Mouse (Mus musculus): ENCODE data around the gene Scimp. TPM values are rescaled to one million over a fixed set of nuclear protein-coding genes. Genes with fewer than 3 reads are reported as not detected.
"Not testable (repeated sequence)": the region's sequence is repeated elsewhere in the genome, so short reads cannot be mapped to it uniquely, and the experiment has no call there.

The Scimp gene
- polyA plus RNA-seq, 1 experiment from 2014 or later, result 0.62 TPM

- Histone ChIP-seq H3K4me2 (ENCODE audit: low read length) (no peak overlapping the region), H3K27me3 (ENCODE audit: control insufficient read depth, insufficient read depth, low read length) (no peaks in the 10 kb centered on the region), H3K4me1 (ENCODE audit: control insufficient read depth in 2 of 2, insufficient read depth in 2 of 2, low read length in 2 of 2) (no peaks in the 10 kb centered on the region), H3K36me3 (ENCODE audit: control insufficient read depth, insufficient read depth, low read length) (no peaks in the 10 kb centered on the region), H3K27ac (replicated peaks in 1 of 2; ENCODE audit: control insufficient read depth in 1 of 2, insufficient read depth in 1 of 2, low read depth in 2 of 2, low read length in 2 of 2) (no peak overlapping the region), H3K9ac (ENCODE audit: low read length) (no peak overlapping the region), H3K4me3 (ENCODE audit: control insufficient read depth in 1 of 2, insufficient read depth in 1 of 2, low read depth in 1 of 2, low read length in 2 of 2) (no peak overlapping the region), H3K9me3 (ENCODE audit: control insufficient read depth, low read length) (no peaks in the 10 kb centered on the region)
- WGBS, result 44% methylated on average over 2 of the region's 2 CpGs
- ATAC-seq (ENCODE audit: insufficient number of reproducible peaks, insufficient read depth, low FRiP score, low read depth), result no peak
Observed at GRCm38 (mm10) chr11:70785908-70786307, 26.5 kb downstream of the Scimp start.

- not testable (repeated sequence) for H3K4me1 ChIP-seq (ENCODE audit: control insufficient read depth in 2 of 2, insufficient read depth in 2 of 2, low read length in 2 of 2); H3K4me2 ChIP-seq (ENCODE audit: low read length); H3K4me3 ChIP-seq (ENCODE audit: control insufficient read depth in 1 of 2, insufficient read depth in 1 of 2, low read depth in 1 of 2, low read length in 2 of 2); H3K27me3 ChIP-seq (ENCODE audit: control insufficient read depth, insufficient read depth, low read length); H3K9ac ChIP-seq (ENCODE audit: low read length); H3K9me3 ChIP-seq (ENCODE audit: control insufficient read depth, low read length); ATAC-seq (ENCODE audit: insufficient number of reproducible peaks, insufficient read depth, low FRiP score, low read depth); H3K27ac ChIP-seq (replicated peaks in 1 of 2; ENCODE audit: control insufficient read depth in 1 of 2, insufficient read depth in 1 of 2, low read depth in 2 of 2, low read length in 2 of 2)
- H3K36me3 ChIP-seq (ENCODE audit: control insufficient read depth, insufficient read depth, low read length), result peaks cover 14% of the 10 kb centered on the region
- WGBS, result 22% methylated on average over 6 of the region's 6 CpGs
Observed at GRCm38 (mm10) chr11:70778058-70778457, 34.3 kb downstream of the Scimp start.

GRCm38 (mm10) chr11:70777634-70778033 is 34.8 kb downstream of the Scimp start:
- H3K4me1 ChIP-seq (ENCODE audit: control insufficient read depth in 2 of 2, insufficient read depth in 2 of 2, low read length in 2 of 2), result peaks cover 0 to 4% of the 10 kb centered on the region in 2 experiments; a peak in 1 of 4 replicates
- H3K4me2 ChIP-seq (ENCODE audit: low read length), result no peak overlapping the region
- no peak overlapping the region for H3K27ac ChIP-seq (replicated peaks in 1 of 2; ENCODE audit: control insufficient read depth in 1 of 2, insufficient read depth in 1 of 2, low read depth in 2 of 2, low read length in 2 of 2)
- H3K4me3 ChIP-seq (ENCODE audit: control insufficient read depth in 1 of 2, insufficient read depth in 1 of 2, low read depth in 1 of 2, low read length in 2 of 2), result no peak overlapping the region
- ATAC-seq (ENCODE audit: insufficient number of reproducible peaks, insufficient read depth, low FRiP score, low read depth), result no peak
- no peaks in the 10 kb centered on the region for H3K9me3 ChIP-seq (ENCODE audit: control insufficient read depth, low read length)
- WGBS, result 55% methylated on average over 6 of the region's 6 CpGs
- H3K27me3 ChIP-seq (ENCODE audit: control insufficient read depth, insufficient read depth, low read length), result no peaks in the 10 kb centered on the region
- H3K36me3 ChIP-seq (ENCODE audit: control insufficient read depth, insufficient read depth, low read length), result peaks cover 18% of the 10 kb centered on the region
- no peak overlapping the region for H3K9ac ChIP-seq (ENCODE audit: low read length)

GRCm38 (mm10) chr11:70776830-70777571 is 35.4 kb downstream of the Scimp start:
- H3K27me3 ChIP-seq (ENCODE audit: control insufficient read depth, insufficient read depth, low read length), result no peaks in the 10 kb centered on the region
- H3K4me1 ChIP-seq (ENCODE audit: control insufficient read depth in 2 of 2, insufficient read depth in 2 of 2, low read length in 2 of 2), result peaks cover 0 to 4% of the 10 kb centered on the region in 2 experiments; a peak in 1 of 4 replicates
- WGBS, result 25% methylated on average over 17 of the region's 17 CpGs
- ATAC-seq (ENCODE audit: insufficient number of reproducible peaks, insufficient read depth, low FRiP score, low read depth), result peak; percentile 66; the same call in 1 of the 2 replicates
- H3K27ac ChIP-seq (replicated peaks in 1 of 2; ENCODE audit: control insufficient read depth in 1 of 2, insufficient read depth in 1 of 2, low read depth in 2 of 2, low read length in 2 of 2), result no peak overlapping the region
- no peaks in the 10 kb centered on the region for H3K9me3 ChIP-seq (ENCODE audit: control insufficient read depth, low read length)
- H3K4me3 ChIP-seq (ENCODE audit: control insufficient read depth in 1 of 2, insufficient read depth in 1 of 2, low read depth in 1 of 2, low read length in 2 of 2), result no peak overlapping the region
- H3K4me2 ChIP-seq (ENCODE audit: low read length), result peak overlapping the region; percentile 11; the same call in 1 of the 2 replicates
- peaks cover 25% of the 10 kb centered on the region for H3K36me3 ChIP-seq (ENCODE audit: control insufficient read depth, insufficient read depth, low read length)
- H3K9ac ChIP-seq (ENCODE audit: low read length), result no peak overlapping the region

DNA sequence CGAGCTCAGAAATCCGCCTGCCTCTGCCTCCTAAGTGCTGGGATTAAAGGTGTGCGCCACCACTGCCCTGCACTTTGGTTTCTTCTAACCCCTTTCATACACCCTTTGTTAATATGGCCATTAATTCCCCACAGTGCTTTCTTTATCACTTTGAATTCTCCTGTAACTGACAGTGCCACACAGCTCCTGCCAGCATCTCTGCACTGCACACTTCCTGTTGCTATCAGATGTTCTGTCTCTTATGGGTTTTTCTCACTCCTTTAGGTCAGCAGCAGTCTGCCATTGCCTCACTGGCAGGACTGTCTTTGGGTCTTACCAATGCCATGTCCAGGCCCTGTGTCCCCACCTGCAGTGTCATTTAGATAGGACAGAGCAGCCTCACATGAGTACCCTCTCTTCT is 41.6 kb downstream of the Scimp start:
- ATAC-seq (ENCODE audit: insufficient number of reproducible peaks, insufficient read depth, low FRiP score, low read depth), result no peak
- Histone ChIP-seq H3K9ac (ENCODE audit: low read length) (no peak overlapping the region), H3K27ac (replicated peaks in 1 of 2; ENCODE audit: control insufficient read depth in 1 of 2, insufficient read depth in 1 of 2, low read depth in 2 of 2, low read length in 2 of 2) (no peak overlapping the region), H3K4me3 (ENCODE audit: control insufficient read depth in 1 of 2, insufficient read depth in 1 of 2, low read depth in 1 of 2, low read length in 2 of 2) (no peak overlapping the region), H3K9me3 (ENCODE audit: control insufficient read depth, low read length) (no peaks in the 10 kb centered on the region), H3K27me3 (ENCODE audit: control insufficient read depth, insufficient read depth, low read length) (no peaks in the 10 kb centered on the region), H3K36me3 (ENCODE audit: control insufficient read depth, insufficient read depth, low read length) (peaks cover 51% of the 10 kb centered on the region), H3K4me2 (ENCODE audit: low read length) (no peak overlapping the region), H3K4me1 (ENCODE audit: control insufficient read depth in 2 of 2, insufficient read depth in 2 of 2, low read length in 2 of 2) (peaks cover 2 to 3% of the 10 kb centered on the region in 2 experiments; a peak in 1 of 4 replicates)
- WGBS, result 86% methylated on average over 3 of the region's 3 CpGs

DNA sequence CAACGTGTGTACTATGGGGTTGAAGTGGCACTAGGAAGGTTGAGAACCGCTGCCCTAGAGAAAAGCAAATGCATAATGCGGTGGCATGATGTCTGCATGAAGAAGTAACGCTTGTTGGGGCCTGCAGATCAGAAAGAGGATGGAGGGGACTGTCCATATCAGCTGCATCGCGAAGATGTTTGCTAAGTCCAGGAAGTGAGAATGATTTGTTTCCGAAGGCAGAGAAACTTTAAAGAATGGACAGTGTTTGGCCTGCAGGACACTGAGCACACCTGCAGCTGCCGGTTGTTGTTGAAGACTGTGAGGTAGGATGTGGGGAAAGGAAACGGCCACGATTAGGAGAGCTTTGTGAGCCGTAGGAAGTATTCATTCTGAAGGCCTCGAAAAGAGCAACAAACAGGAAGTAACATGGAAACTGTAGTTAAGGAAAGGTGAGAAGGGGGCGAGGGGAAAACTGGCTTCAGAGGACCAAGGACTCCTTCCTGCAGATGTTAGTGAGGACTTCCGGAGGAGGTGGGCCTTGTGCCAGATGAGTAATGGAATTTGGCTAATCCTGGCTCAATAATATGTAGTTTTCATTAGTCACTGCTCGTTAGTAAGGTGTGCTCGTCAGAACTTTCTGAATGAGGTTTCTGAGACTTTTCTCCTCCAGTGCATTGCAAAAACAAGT is 46.5 kb downstream of the Scimp start:
- no peak for ATAC-seq (ENCODE audit: insufficient number of reproducible peaks, insufficient read depth, low FRiP score, low read depth)
- no peak overlapping the region for H3K4me3 ChIP-seq (ENCODE audit: control insufficient read depth in 1 of 2, insufficient read depth in 1 of 2, low read depth in 1 of 2, low read length in 2 of 2)
- peak overlapping the region; percentile 11 to 85; a peak in 3 of 4 replicates for H3K27ac ChIP-seq (replicated peaks in 1 of 2; ENCODE audit: control insufficient read depth in 1 of 2, insufficient read depth in 1 of 2, low read depth in 2 of 2, low read length in 2 of 2)
- H3K9me3 ChIP-seq (ENCODE audit: control insufficient read depth, low read length), result no peaks in the 10 kb centered on the region
- H3K9ac ChIP-seq (ENCODE audit: low read length), result no peak overlapping the region
- 62% methylated on average over 16 of the region's 16 CpGs for WGBS
- no peaks in the 10 kb centered on the region for H3K27me3 ChIP-seq (ENCODE audit: control insufficient read depth, insufficient read depth, low read length)
- H3K4me1 ChIP-seq (ENCODE audit: control insufficient read depth in 2 of 2, insufficient read depth in 2 of 2, low read length in 2 of 2), result peaks cover 8 to 9% of the 10 kb centered on the region in 2 experiments; a peak in 3 of 4 replicates
- no peak overlapping the region for H3K4me2 ChIP-seq (ENCODE audit: low read length)
- peaks cover 15% of the 10 kb centered on the region for H3K36me3 ChIP-seq (ENCODE audit: control insufficient read depth, insufficient read depth, low read length)

DNA sequence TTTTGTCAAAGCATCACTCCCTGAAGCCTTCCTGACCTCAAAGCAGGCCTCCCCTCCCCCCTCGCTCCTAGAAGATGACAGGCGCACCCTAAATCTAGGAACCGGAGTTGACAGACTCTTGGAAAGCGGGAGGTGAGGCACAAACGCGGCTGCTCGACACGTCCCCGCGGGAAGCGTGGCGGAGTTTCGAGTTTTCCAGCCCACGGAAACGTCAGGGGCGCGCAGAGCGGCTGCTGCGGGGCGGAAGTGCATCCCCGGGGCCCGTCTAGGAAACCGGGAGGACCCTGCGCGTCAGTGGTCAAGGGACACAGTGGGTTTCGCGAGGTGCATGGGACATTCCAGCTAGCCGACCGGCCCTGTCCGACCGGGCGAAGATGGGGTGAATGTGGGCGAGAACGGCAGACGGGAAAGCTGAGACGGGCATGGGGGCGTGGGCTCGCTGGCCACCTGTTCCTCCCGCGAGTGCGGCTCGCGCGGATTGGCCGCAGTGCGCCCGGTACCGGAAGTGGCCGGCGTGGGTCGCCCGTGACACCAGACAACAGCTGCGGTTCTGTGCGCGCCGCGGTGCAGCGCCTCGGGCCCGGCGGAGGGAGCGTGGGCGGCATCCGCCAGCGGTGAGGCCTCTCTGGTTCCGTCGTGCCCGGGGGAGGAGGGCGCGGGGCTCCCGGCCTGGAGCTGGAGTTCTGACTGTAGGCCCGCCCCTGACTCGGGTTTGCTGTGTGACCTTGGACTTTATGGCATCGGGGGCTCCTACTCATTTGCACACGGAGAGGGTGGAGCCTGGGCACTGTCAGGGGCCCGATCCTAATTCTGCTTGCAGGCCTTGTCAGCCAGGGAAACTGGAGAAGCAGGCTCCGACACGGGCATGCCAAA is 48.2 kb downstream of the Scimp start, which contains the start of gene Zfp3:
Zfp3 (plus strand) TSS at position 274 of the 873 bp plus-strand sequence.
- Histone ChIP-seq H3K9me3 (ENCODE audit: control insufficient read depth, low read length) (no peaks in the 10 kb centered on the region), H3K9ac (ENCODE audit: low read length) (peak within 1 kb of the TSS; percentile 81), H3K4me3 (ENCODE audit: control insufficient read depth in 1 of 2, insufficient read depth in 1 of 2, low read depth in 1 of 2, low read length in 2 of 2) (peak within 1 kb of the TSS; percentile 60 to 71), H3K4me2 (ENCODE audit: low read length) (peak within 1 kb of the TSS; percentile 79), H3K27ac (replicated peaks in 1 of 2; ENCODE audit: control insufficient read depth in 1 of 2, insufficient read depth in 1 of 2, low read depth in 2 of 2, low read length in 2 of 2) (peak within 1 kb of the TSS; percentile 85 to 88), H3K27me3 (ENCODE audit: control insufficient read depth, insufficient read depth, low read length) (no peaks in the 10 kb centered on the region), H3K4me1 (ENCODE audit: control insufficient read depth in 2 of 2, insufficient read depth in 2 of 2, low read length in 2 of 2) (peaks cover 8 to 9% of the 10 kb centered on the region in 2 experiments; a peak in 3 of 4 replicates), H3K36me3 (ENCODE audit: control insufficient read depth, insufficient read depth, low read length) (peaks cover 14% of the 10 kb centered on the region; the same call in 1 of the 2 replicates)
- under 1% methylated on average over 77 of the region's 78 CpGs for WGBS
- peak; percentile 84 for ATAC-seq (ENCODE audit: insufficient number of reproducible peaks, insufficient read depth, low FRiP score, low read depth)
